Mouse (Mus musculus): ENCODE measurements at regions not wholly inside any gene's neighbourhood (a gene's known extent, or its start where the extent isn't known, plus 50 kb on each side); places are given as distances from the start of the nearest gene placed in this dataset.
A peak's percentile ranks its signal among the peaks of the same experiment; 100 is the strongest.

GRCm38 (mm10) chr4:137181252-137181651 is 96.0 kb upstream of the Wnt4 start:
- WGBS = 66% methylated on average over 8 of the region's 8 CpGs
- H3K36me3 ChIP-seq (ENCODE audit: control insufficient read depth, insufficient read depth, low read length) = no peaks in the 10 kb centered on the region
- no peaks in the 10 kb centered on the region for H3K4me1 ChIP-seq (ENCODE audit: control insufficient read depth, insufficient read depth, low read depth, low read length)
- ATAC-seq = no peak
- no peaks in the 10 kb centered on the region; the same call in 1 of the 2 replicates for H3K27me3 ChIP-seq (replicated peaks; ENCODE audit: control insufficient read depth, insufficient read depth, low read length)
- no peak overlapping the region for H3K4me2 ChIP-seq (ENCODE audit: low read length)
- H3K9me3 ChIP-seq (ENCODE audit: control insufficient read depth, low read length) = no peaks in the 10 kb centered on the region
- no peak overlapping the region for H3K9ac ChIP-seq (ENCODE audit: low read depth, low read length)
- H3K4me3 ChIP-seq (ENCODE audit: low read length) = no peak overlapping the region
- no peak overlapping the region for H3K27ac ChIP-seq (ENCODE audit: low read depth, low read length)

DNA sequence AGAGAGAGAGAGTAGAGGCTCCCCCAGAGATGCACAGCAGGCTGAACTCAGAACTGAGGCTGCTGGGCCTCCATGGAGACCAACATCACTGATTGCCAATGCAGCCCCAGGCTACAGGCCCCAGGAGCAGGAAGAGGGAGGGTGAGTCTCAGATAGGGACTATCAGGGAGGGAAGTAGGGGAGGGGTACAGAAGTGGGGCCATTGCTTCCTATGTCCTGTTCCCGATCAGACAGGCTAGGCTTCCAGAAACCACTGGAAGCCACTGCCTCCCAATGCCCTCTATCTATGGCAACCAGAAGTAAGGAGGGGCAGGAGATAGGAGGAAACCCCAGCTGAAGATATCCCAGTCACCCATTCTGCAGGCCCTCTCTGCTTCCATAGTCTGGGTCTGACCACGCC is 97.2 kb upstream of the Wnt4 start:
- no peak overlapping the region for H3K4me2 ChIP-seq (ENCODE audit: low read length)
- H3K9ac ChIP-seq (ENCODE audit: low read depth, low read length) = no peak overlapping the region
- WGBS = 81% methylated on average over 2 of the region's 2 CpGs
- H3K4me1 ChIP-seq (ENCODE audit: control insufficient read depth, insufficient read depth, low read depth, low read length) = no peaks in the 10 kb centered on the region
- H3K27ac ChIP-seq (ENCODE audit: low read depth, low read length) = no peak overlapping the region
- ATAC-seq = no peak
- no peak overlapping the region for H3K4me3 ChIP-seq (ENCODE audit: low read length)
- no peaks in the 10 kb centered on the region for H3K27me3 ChIP-seq (replicated peaks; ENCODE audit: control insufficient read depth, insufficient read depth, low read length)
- no peaks in the 10 kb centered on the region for H3K9me3 ChIP-seq (ENCODE audit: control insufficient read depth, low read length)
- no peaks in the 10 kb centered on the region for H3K36me3 ChIP-seq (ENCODE audit: control insufficient read depth, insufficient read depth, low read length)

GRCm38 (mm10) chr4:137178833-137179232 is 98.5 kb upstream of the Wnt4 start:
- no peak overlapping the region for H3K27ac ChIP-seq (ENCODE audit: low read depth, low read length)
- H3K4me1 ChIP-seq (ENCODE audit: control insufficient read depth, insufficient read depth, low read depth, low read length) = no peaks in the 10 kb centered on the region
- peak; percentile 30; the same call in 1 of the 2 replicates for ATAC-seq
- no peaks in the 10 kb centered on the region for H3K27me3 ChIP-seq (replicated peaks; ENCODE audit: control insufficient read depth, insufficient read depth, low read length)
- no peak overlapping the region for H3K9ac ChIP-seq (ENCODE audit: low read depth, low read length)
- no peak overlapping the region for H3K4me3 ChIP-seq (ENCODE audit: low read length)
- no peak overlapping the region for H3K4me2 ChIP-seq (ENCODE audit: low read length)
- no peaks in the 10 kb centered on the region for H3K36me3 ChIP-seq (ENCODE audit: control insufficient read depth, insufficient read depth, low read length)
- H3K9me3 ChIP-seq (ENCODE audit: control insufficient read depth, low read length) = no peaks in the 10 kb centered on the region
- 57% methylated on average over 3 of the region's 3 CpGs for WGBS

DNA sequence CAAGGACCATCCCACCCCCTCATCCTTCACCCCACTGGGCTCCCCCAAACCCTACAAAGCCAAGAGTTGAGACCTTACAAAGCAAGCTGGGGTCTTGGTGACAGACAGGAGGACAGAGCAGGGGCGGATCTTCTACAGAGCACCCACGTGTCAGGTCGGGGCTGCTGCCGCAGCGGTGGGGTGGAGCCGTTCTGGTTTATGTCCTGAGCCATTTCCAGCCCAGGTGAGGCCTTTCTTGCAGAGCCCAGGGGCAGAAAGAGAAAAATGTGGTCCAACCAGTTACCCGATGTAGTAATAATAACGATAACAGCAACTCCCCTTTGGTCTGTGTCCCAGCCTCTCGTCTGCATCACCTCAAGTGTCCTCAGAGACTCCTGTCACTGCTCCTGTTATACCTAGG is 112.4 kb upstream of the Wnt4 start:
- H3K27ac ChIP-seq (ENCODE audit: low read depth, low read length) = no peak overlapping the region
- 39% methylated on average over 9 of the region's 9 CpGs for WGBS
- peak overlapping the region; percentile 50 for H3K4me2 ChIP-seq (ENCODE audit: low read length)
- peaks cover 5% of the 10 kb centered on the region for H3K27me3 ChIP-seq (replicated peaks; ENCODE audit: control insufficient read depth, insufficient read depth, low read length)
- H3K4me1 ChIP-seq (ENCODE audit: control insufficient read depth, insufficient read depth, low read depth, low read length) = no peaks in the 10 kb centered on the region; the same call in 1 of the 2 replicates
- no peaks in the 10 kb centered on the region for H3K36me3 ChIP-seq (ENCODE audit: control insufficient read depth, insufficient read depth, low read length)
- H3K4me3 ChIP-seq (ENCODE audit: low read length) = peak overlapping the region; percentile 30; the same call in 1 of the 2 replicates
- H3K9ac ChIP-seq (ENCODE audit: low read depth, low read length) = peak overlapping the region; percentile 51
- H3K9me3 ChIP-seq (ENCODE audit: control insufficient read depth, low read length) = peaks cover 2% of the 10 kb centered on the region; the same call in 1 of the 2 replicates
- 0 out of 2 replicates have a peak, but pooled peaks have one; percentile 42 for ATAC-seq

- peaks cover 2% of the 10 kb centered on the region; the same call in 1 of the 2 replicates for H3K9me3 ChIP-seq (ENCODE audit: control insufficient read depth, low read length)
- WGBS = 4% methylated on average over 12 of the region's 12 CpGs
- peaks cover 5% of the 10 kb centered on the region for H3K27me3 ChIP-seq (replicated peaks; ENCODE audit: control insufficient read depth, insufficient read depth, low read length)
- H3K36me3 ChIP-seq (ENCODE audit: control insufficient read depth, insufficient read depth, low read length) = no peaks in the 10 kb centered on the region
- peak overlapping the region; percentile 51 for H3K9ac ChIP-seq (ENCODE audit: low read depth, low read length)
- peak; percentile 63; the same call in 1 of the 2 replicates for ATAC-seq
- no peak overlapping the region for H3K27ac ChIP-seq (ENCODE audit: low read depth, low read length)
- peak overlapping the region; percentile 50 for H3K4me2 ChIP-seq (ENCODE audit: low read length)
- H3K4me1 ChIP-seq (ENCODE audit: control insufficient read depth, insufficient read depth, low read depth, low read length) = no peaks in the 10 kb centered on the region; the same call in 1 of the 2 replicates
- H3K4me3 ChIP-seq (ENCODE audit: low read length) = peak overlapping the region; percentile 30
Measured at GRCm38 (mm10) chr4:137164429-137164828, 112.9 kb upstream of the Wnt4 start.

- no peaks in the 10 kb centered on the region for H3K36me3 ChIP-seq (ENCODE audit: control insufficient read depth, insufficient read depth, low read length)
- H3K27ac ChIP-seq (ENCODE audit: low read depth, low read length) = no peak overlapping the region
- 63% methylated on average over 12 of the region's 12 CpGs for WGBS
- H3K27me3 ChIP-seq (replicated peaks; ENCODE audit: control insufficient read depth, insufficient read depth, low read length) = peaks cover 5% of the 10 kb centered on the region
- no peak overlapping the region for H3K4me3 ChIP-seq (ENCODE audit: low read length)
- H3K4me2 ChIP-seq (ENCODE audit: low read length) = no peak overlapping the region
- no peak overlapping the region for H3K9ac ChIP-seq (ENCODE audit: low read depth, low read length)
- ATAC-seq = no peak
- no peaks in the 10 kb centered on the region; the same call in 1 of the 2 replicates for H3K4me1 ChIP-seq (ENCODE audit: control insufficient read depth, insufficient read depth, low read depth, low read length)
- peaks cover 2% of the 10 kb centered on the region; the same call in 1 of the 2 replicates for H3K9me3 ChIP-seq (ENCODE audit: control insufficient read depth, low read length)
Measured at GRCm38 (mm10) chr4:137163962-137164361, 113.3 kb upstream of the Wnt4 start.

DNA sequence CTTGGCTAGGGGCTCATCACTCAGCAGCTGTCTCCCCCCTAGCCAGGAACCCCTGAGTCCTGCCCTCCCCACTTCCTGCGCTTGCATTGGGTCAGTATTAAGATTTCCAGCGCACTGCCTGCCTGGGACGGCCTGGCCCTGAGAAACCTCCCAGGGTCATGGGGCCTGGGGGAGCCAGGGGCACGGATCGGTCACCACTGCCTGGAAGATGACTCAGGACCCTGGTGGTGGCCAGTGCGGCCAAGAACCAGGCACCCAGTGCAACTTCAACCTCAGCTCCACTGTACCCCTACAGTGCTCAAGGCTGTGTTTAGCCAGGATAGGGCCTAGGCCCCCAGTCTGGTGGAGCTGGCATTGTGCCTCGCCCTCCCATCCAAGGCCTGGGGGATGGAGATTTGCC is 111.9 kb upstream of the Zbtb40 start:
- peaks cover 5% of the 10 kb centered on the region for H3K27me3 ChIP-seq (replicated peaks; ENCODE audit: control insufficient read depth, insufficient read depth, low read length)
- ATAC-seq = no peak

DNA sequence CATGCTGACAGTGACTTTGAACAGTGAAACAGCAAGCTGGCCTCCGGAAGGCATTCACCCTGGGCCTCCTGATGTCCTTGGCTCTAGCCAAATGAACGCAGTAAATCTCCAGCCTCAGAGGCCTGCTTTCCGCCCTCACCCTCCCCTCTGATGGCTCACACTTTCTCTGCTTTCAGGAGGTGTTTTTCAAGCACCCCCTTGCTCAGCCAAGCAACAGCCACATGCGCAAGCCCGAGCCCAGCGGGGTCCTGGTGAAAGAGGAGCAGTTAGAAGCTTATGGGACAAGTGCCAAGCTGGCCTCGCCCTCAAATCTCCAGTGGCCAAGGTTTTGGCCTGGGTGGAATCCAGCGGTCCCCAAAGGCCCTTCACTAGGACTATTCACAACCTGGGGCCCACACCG is 109.6 kb upstream of the Zbtb40 start:
- Histone ChIP-seq H3K36me3 (ENCODE audit: control insufficient read depth, insufficient read depth, low read length) (no peaks in the 10 kb centered on the region), H3K9me3 (ENCODE audit: control insufficient read depth, low read length) (no peaks in the 10 kb centered on the region), H3K27ac (ENCODE audit: low read depth, low read length) (no peak overlapping the region), H3K4me3 (ENCODE audit: low read length) (no peak overlapping the region), H3K4me2 (ENCODE audit: low read length) (no peak overlapping the region), H3K4me1 (ENCODE audit: control insufficient read depth, insufficient read depth, low read depth, low read length) (no peaks in the 10 kb centered on the region; the same call in 1 of the 2 replicates), H3K9ac (ENCODE audit: low read depth, low read length) (no peak overlapping the region), H3K27me3 (replicated peaks; ENCODE audit: control insufficient read depth, insufficient read depth, low read length) (no peaks in the 10 kb centered on the region)
- ATAC-seq = no peak; the same call in 1 of the 2 replicates
- WGBS = 59% methylated on average over 9 of the region's 9 CpGs

More for the DNA sequence above, 111.9 kb upstream of the Zbtb40 start:
- Histone ChIP-seq H3K27ac (ENCODE audit: low read depth, low read length) (no peak overlapping the region), H3K9ac (ENCODE audit: low read depth, low read length) (no peak overlapping the region), H3K36me3 (ENCODE audit: control insufficient read depth, insufficient read depth, low read length) (no peaks in the 10 kb centered on the region), H3K4me1 (ENCODE audit: control insufficient read depth, insufficient read depth, low read depth, low read length) (no peaks in the 10 kb centered on the region; the same call in 1 of the 2 replicates), H3K4me2 (ENCODE audit: low read length) (no peak overlapping the region), H3K9me3 (ENCODE audit: control insufficient read depth, low read length) (no peaks in the 10 kb centered on the region), H3K4me3 (ENCODE audit: low read length) (no peak overlapping the region)
- WGBS = 80% methylated on average over 7 of the region's 7 CpGs

DNA sequence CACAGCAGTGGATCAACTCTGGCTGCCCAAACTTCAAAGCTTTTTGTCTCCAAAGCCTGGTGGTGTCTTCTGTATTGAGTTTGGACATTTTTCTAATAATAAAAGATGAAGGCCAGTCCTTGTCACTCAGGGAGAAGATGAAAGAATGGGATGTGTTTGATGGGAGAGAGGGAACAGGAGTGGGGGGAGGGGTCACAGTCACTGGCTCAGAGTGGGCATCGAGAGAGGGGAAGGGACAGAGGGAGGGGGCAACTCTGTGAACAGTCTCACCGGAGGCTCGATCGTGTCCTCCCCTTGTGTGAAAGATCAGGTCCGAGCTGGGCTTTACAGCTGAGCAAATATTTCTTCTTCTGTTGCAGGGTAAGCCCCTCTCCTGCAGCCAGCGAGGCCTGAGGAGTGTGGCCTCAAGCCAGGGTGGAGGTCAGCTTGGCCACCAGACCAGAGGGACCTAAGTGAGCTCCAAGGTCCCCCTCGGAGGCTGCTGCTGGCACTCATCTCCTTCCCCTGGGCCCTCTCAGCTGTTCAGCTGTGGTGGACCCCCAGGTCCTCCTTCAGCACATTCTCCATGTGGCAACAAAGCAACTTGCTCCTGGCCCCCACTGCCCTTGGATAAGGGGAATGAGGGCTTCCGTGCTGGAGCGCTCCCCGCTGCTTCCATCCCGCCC is 108.0 kb upstream of the Zbtb40 start:
- H3K4me1 ChIP-seq (ENCODE audit: control insufficient read depth, insufficient read depth, low read depth, low read length) = no peaks in the 10 kb centered on the region; the same call in 1 of the 2 replicates
- no peak overlapping the region for H3K27ac ChIP-seq (ENCODE audit: low read depth, low read length)
- no peak overlapping the region for H3K4me2 ChIP-seq (ENCODE audit: low read length)
- WGBS = 66% methylated on average over 11 of the region's 11 CpGs
- H3K4me3 ChIP-seq (ENCODE audit: low read length) = no peak overlapping the region
- ATAC-seq = no peak
- no peaks in the 10 kb centered on the region for H3K27me3 ChIP-seq (replicated peaks; ENCODE audit: control insufficient read depth, insufficient read depth, low read length)
- H3K36me3 ChIP-seq (ENCODE audit: control insufficient read depth, insufficient read depth, low read length) = no peaks in the 10 kb centered on the region
- no peak overlapping the region for H3K9ac ChIP-seq (ENCODE audit: low read depth, low read length)
- 0 out of 2 replicates have a peak, but pooled peaks cover 3% of the 10 kb centered on the region for H3K9me3 ChIP-seq (ENCODE audit: control insufficient read depth, low read length)
